In genomic region chr1:13426328-13427067, GRCm38 (mm10) we compare ENCODE assay signal across 8 mouse cellular contexts.
DNase-seq lines count a peak whose midpoint lies in the region; ATAC-seq lines count a peak whose summit lies in the region.

No protein-coding gene starts in this region.

- no peaks in the 10 kb centered on the region for H3K36me3 ChIP-seq in hindbrain, embryonic 12.5 days

- peak; percentile 77 for DNase-seq in NIH3T3 (ENCODE audit: low read depth)
- peak; percentile 19 for DNase-seq in cerebellum, adult 9-10 months
- DNase-seq in frontal cortex, postnatal 14 days (ENCODE audit: low spot score in 2 of 2) = peak; percentile 18 to 19
- peak; percentile 19 to 33 for DNase-seq in layer of hippocampus, postnatal 25 days (ENCODE audit: extremely low spot score in 1 of 2, low spot score in 1 of 2)
- DNase-seq in lung, postnatal 25 days (ENCODE audit: low spot score) = peak; percentile 64
- peak; percentile 65 for DNase-seq in retina, embryonic 14.5 days (ENCODE audit: low spot score)
- DNase-seq in thymus, postnatal 4 days = peak; percentile 74

- peak overlapping the region; percentile 26 for H3K4me3 ChIP-seq in hindbrain, embryonic 12.5 days

- H3K27me3 ChIP-seq in hindbrain, embryonic 12.5 days = no peaks in the 10 kb centered on the region

- 7% methylated on average over 30 of the region's 30 CpGs for WGBS in hindbrain, embryonic 12.5 days

- peak overlapping the region; percentile 52; the same call in 1 of the 2 replicates for H3K9ac ChIP-seq in hindbrain, embryonic 12.5 days

- H3K9me3 ChIP-seq in hindbrain, embryonic 12.5 days (replicated peaks) = no peaks in the 10 kb centered on the region

- no peak overlapping the region for H3K27ac ChIP-seq in hindbrain, embryonic 12.5 days

- H3K4me1 ChIP-seq in hindbrain, embryonic 12.5 days = no peaks in the 10 kb centered on the region

- ATAC-seq in hindbrain, embryonic 12.5 days (ENCODE audit: low FRiP score) = peak; percentile 92

- H3K4me2 ChIP-seq in hindbrain, embryonic 12.5 days (replicated peaks) = peak overlapping the region; percentile 56

Comparison
In these comparisons a context has a peak if more than half of its experiments do, and no peak if none do; other contexts are left out.
1. DNase-seq: peak in every context shown above with its lines; median percentile 77 in NIH3T3; 74 in thymus, postnatal 4 days; 65 in retina, embryonic 14.5 days; 64 in lung, postnatal 25 days; 26 in layer of hippocampus, postnatal 25 days; 19 in cerebellum, adult 9-10 months; 18 in frontal cortex, postnatal 14 days.